Mouse (Mus musculus) brain, adult 10 weeks (tissue): Measurements from ENCODE around the gene 9530002B09Rik. TPM values are rescaled to one million over a fixed set of nuclear protein-coding genes. Genes with fewer than 3 reads are reported as not detected.

Experiments used
- polyA plus RNA-seq: library from polyadenylated mRNA; stranded (reverse); fragments of 350-450 nt; fragmentation: Illumina TruSeq; extraction: RNeasy Lipid Tissue Mini Kit (QIAGEN cat#74804); gene quantifications from one replicate; pipeline ENCODE4 v1.2.3, GENCODE M21; 2015; ENCODE audit warnings: low read depth, low replicate concordance

Gene 9530002B09Rik
- polyA plus RNA-seq = not detected

GRCm38 (mm10) chr4:122688975-122689374, at the start of gene 9530002B09Rik:
9530002B09Rik (plus strand) TSS chr4:122689275.

Other genes with a start within 250 kb of the 9530002B09Rik start
- gene Ppt1, start 147.0 kb downstream of the 9530002B09Rik start, polyA plus RNA-seq = 144 TPM
- gene Cap1, start 196.8 kb downstream of the 9530002B09Rik start, polyA plus RNA-seq = 235 TPM